Mouse (Mus musculus): ENCODE results near the gene Rmnd5a. TPM values are rescaled to one million over a fixed set of nuclear protein-coding genes. Genes with fewer than 3 reads are reported as not detected.

Rmnd5a gene
- polyA plus RNA-seq, 1 experiment from 2014 or later: 9.4 TPM

- ATAC-seq: no peak
- no peaks in the 10 kb centered on the region for H3K9me3 ChIP-seq (ENCODE audit: control insufficient read depth, low read length)
- no peaks in the 10 kb centered on the region for H3K27me3 ChIP-seq (replicated peaks; ENCODE audit: control insufficient read depth, insufficient read depth, low read length)
- H3K4me2 ChIP-seq (ENCODE audit: low read length): no peak overlapping the region
- no peak overlapping the region for H3K27ac ChIP-seq (ENCODE audit: low read length)
- H3K36me3 ChIP-seq (ENCODE audit: control insufficient read depth, insufficient read depth): no peaks in the 10 kb centered on the region
- no peak overlapping the region for H3K4me3 ChIP-seq (replicated peaks; ENCODE audit: low read length)
- no peak overlapping the region for H3K9ac ChIP-seq (replicated peaks; ENCODE audit: low read depth, low read length)
- H3K4me1 ChIP-seq (replicated peaks; ENCODE audit: control insufficient read depth, insufficient read depth, low read length): no peaks in the 10 kb centered on the region
- WGBS: 81% methylated on average over 2 of the region's 2 CpGs
Observed at GRCm38 (mm10) chr6:71452792-71453191, 12.4 kb upstream of the Rmnd5a start.

GRCm38 (mm10) chr6:71445560-71445959 is 5.1 kb upstream of the Rmnd5a start:
- no peak overlapping the region for H3K4me2 ChIP-seq (ENCODE audit: low read length)
- 87% methylated on average over 6 of the region's 6 CpGs for WGBS
- H3K9me3 ChIP-seq (ENCODE audit: control insufficient read depth, low read length): no peaks in the 10 kb centered on the region
- no peak for ATAC-seq
- no peak overlapping the region for H3K4me3 ChIP-seq (replicated peaks; ENCODE audit: low read length)
- H3K4me1 ChIP-seq (replicated peaks; ENCODE audit: control insufficient read depth, insufficient read depth, low read length): peaks cover 9% of the 10 kb centered on the region
- no peaks in the 10 kb centered on the region; the same call in 1 of the 2 replicates for H3K27me3 ChIP-seq (replicated peaks; ENCODE audit: control insufficient read depth, insufficient read depth, low read length)
- H3K9ac ChIP-seq (replicated peaks; ENCODE audit: low read depth, low read length): no peak overlapping the region
- H3K36me3 ChIP-seq (ENCODE audit: control insufficient read depth, insufficient read depth): no peaks in the 10 kb centered on the region
- H3K27ac ChIP-seq (ENCODE audit: low read length): no peak overlapping the region

GRCm38 (mm10) chr6:71444756-71445155 is 4.3 kb upstream of the Rmnd5a start:
- Histone ChIP-seq H3K27me3 (replicated peaks; ENCODE audit: control insufficient read depth, insufficient read depth, low read length) (no peaks in the 10 kb centered on the region; the same call in 1 of the 2 replicates), H3K4me3 (replicated peaks; ENCODE audit: low read length) (no peak overlapping the region), H3K36me3 (ENCODE audit: control insufficient read depth, insufficient read depth) (no peaks in the 10 kb centered on the region), H3K9ac (replicated peaks; ENCODE audit: low read depth, low read length) (no peak overlapping the region), H3K4me2 (ENCODE audit: low read length) (no peak overlapping the region), H3K27ac (ENCODE audit: low read length) (no peak overlapping the region), H3K4me1 (replicated peaks; ENCODE audit: control insufficient read depth, insufficient read depth, low read length) (peaks cover 9% of the 10 kb centered on the region), H3K9me3 (ENCODE audit: control insufficient read depth, low read length) (no peaks in the 10 kb centered on the region)
- WGBS: 65% methylated on average over 1 of the region's 1 CpGs
- ATAC-seq: no peak

GRCm38 (mm10) chr6:71442130-71442529 is 1.7 kb upstream of the Rmnd5a start:
- WGBS: 76% methylated on average over 2 of the region's 3 CpGs
- Histone ChIP-seq H3K9ac (replicated peaks; ENCODE audit: low read depth, low read length) (no peak overlapping the region), H3K9me3 (ENCODE audit: control insufficient read depth, low read length) (no peaks in the 10 kb centered on the region), H3K4me2 (ENCODE audit: low read length) (no peak overlapping the region), H3K27me3 (replicated peaks; ENCODE audit: control insufficient read depth, insufficient read depth, low read length) (no peaks in the 10 kb centered on the region; the same call in 1 of the 2 replicates), H3K4me3 (replicated peaks; ENCODE audit: low read length) (no peak overlapping the region), H3K36me3 (ENCODE audit: control insufficient read depth, insufficient read depth) (no peaks in the 10 kb centered on the region), H3K4me1 (replicated peaks; ENCODE audit: control insufficient read depth, insufficient read depth, low read length) (peaks cover 24% of the 10 kb centered on the region), H3K27ac (ENCODE audit: low read length) (no peak overlapping the region; the same call in 1 of the 2 replicates)
- ATAC-seq: no peak

- Histone ChIP-seq H3K36me3 (ENCODE audit: control insufficient read depth, insufficient read depth) (no peaks in the 10 kb centered on the region), H3K9ac (replicated peaks; ENCODE audit: low read depth, low read length) (peak overlapping the region; percentile 81), H3K27ac (ENCODE audit: low read length) (peak overlapping the region; percentile 93), H3K4me2 (ENCODE audit: low read length) (peak overlapping the region; percentile 97), H3K9me3 (ENCODE audit: control insufficient read depth, low read length) (no peaks in the 10 kb centered on the region), H3K4me3 (replicated peaks; ENCODE audit: low read length) (peak overlapping the region; percentile 93), H3K4me1 (replicated peaks; ENCODE audit: control insufficient read depth, insufficient read depth, low read length) (peaks cover 24% of the 10 kb centered on the region), H3K27me3 (replicated peaks; ENCODE audit: control insufficient read depth, insufficient read depth, low read length) (no peaks in the 10 kb centered on the region; the same call in 1 of the 2 replicates)
- peak; percentile 4 for ATAC-seq
- 2% methylated on average over 11 of the region's 12 CpGs for WGBS
Observed at GRCm38 (mm10) chr6:71441251-71441580, 779 bp upstream of the Rmnd5a start.

GRCm38 (mm10) chr6:71440217-71440491 is 283 bp downstream of the Rmnd5a start:
- Histone ChIP-seq H3K4me1 (replicated peaks; ENCODE audit: control insufficient read depth, insufficient read depth, low read length) (peaks cover 24% of the 10 kb centered on the region), H3K27ac (ENCODE audit: low read length) (peak overlapping the region; percentile 95), H3K9me3 (ENCODE audit: control insufficient read depth, low read length) (no peaks in the 10 kb centered on the region), H3K4me3 (replicated peaks; ENCODE audit: low read length) (peak overlapping the region; percentile 93), H3K9ac (replicated peaks; ENCODE audit: low read depth, low read length) (peak overlapping the region; percentile 85), H3K4me2 (ENCODE audit: low read length) (peak overlapping the region; percentile 89), H3K36me3 (ENCODE audit: control insufficient read depth, insufficient read depth) (no peaks in the 10 kb centered on the region), H3K27me3 (replicated peaks; ENCODE audit: control insufficient read depth, insufficient read depth, low read length) (no peaks in the 10 kb centered on the region; the same call in 1 of the 2 replicates)
- 2% methylated on average over 24 of the region's 47 CpGs for WGBS
- ATAC-seq: peak; percentile 54; the same call in 1 of the 2 replicates

- peak; percentile 21; the same call in 1 of the 2 replicates for ATAC-seq
- WGBS: under 1% methylated on average over 53 of the region's 62 CpGs
- H3K4me2 ChIP-seq (ENCODE audit: low read length): peak overlapping the region; percentile 89
- H3K9me3 ChIP-seq (ENCODE audit: control insufficient read depth, low read length): no peaks in the 10 kb centered on the region
- peak overlapping the region; percentile 85 for H3K9ac ChIP-seq (replicated peaks; ENCODE audit: low read depth, low read length)
- H3K36me3 ChIP-seq (ENCODE audit: control insufficient read depth, insufficient read depth): no peaks in the 10 kb centered on the region
- peaks cover 24% of the 10 kb centered on the region for H3K4me1 ChIP-seq (replicated peaks; ENCODE audit: control insufficient read depth, insufficient read depth, low read length)
- H3K27ac ChIP-seq (ENCODE audit: low read length): peak overlapping the region; percentile 95
- peak overlapping the region; percentile 93 for H3K4me3 ChIP-seq (replicated peaks; ENCODE audit: low read length)
- no peaks in the 10 kb centered on the region; the same call in 1 of the 2 replicates for H3K27me3 ChIP-seq (replicated peaks; ENCODE audit: control insufficient read depth, insufficient read depth, low read length)
Observed at GRCm38 (mm10) chr6:71439506-71440216, 776 bp downstream of the Rmnd5a start.

- 52% methylated on average over 1 of the region's 1 CpGs for WGBS
- no peak for ATAC-seq
- Histone ChIP-seq H3K36me3 (ENCODE audit: control insufficient read depth, insufficient read depth) (no peaks in the 10 kb centered on the region), H3K9ac (replicated peaks; ENCODE audit: low read depth, low read length) (no peak overlapping the region), H3K27ac (ENCODE audit: low read length) (no peak overlapping the region), H3K4me3 (replicated peaks; ENCODE audit: low read length) (no peak overlapping the region), H3K9me3 (ENCODE audit: control insufficient read depth, low read length) (no peaks in the 10 kb centered on the region), H3K27me3 (replicated peaks; ENCODE audit: control insufficient read depth, insufficient read depth, low read length) (no peaks in the 10 kb centered on the region), H3K4me1 (replicated peaks; ENCODE audit: control insufficient read depth, insufficient read depth, low read length) (peaks cover 24% of the 10 kb centered on the region), H3K4me2 (ENCODE audit: low read length) (peak overlapping the region; percentile 2; the same call in 1 of the 2 replicates)
Observed at GRCm38 (mm10) chr6:71438070-71438469, 2.4 kb downstream of the Rmnd5a start.

- Histone ChIP-seq H3K4me2 (ENCODE audit: low read length) (no peak overlapping the region), H3K36me3 (ENCODE audit: control insufficient read depth, insufficient read depth) (no peaks in the 10 kb centered on the region), H3K4me1 (replicated peaks; ENCODE audit: control insufficient read depth, insufficient read depth, low read length) (no peaks in the 10 kb centered on the region), H3K27ac (ENCODE audit: low read length) (no peak overlapping the region), H3K9me3 (ENCODE audit: control insufficient read depth, low read length) (no peaks in the 10 kb centered on the region), H3K27me3 (replicated peaks; ENCODE audit: control insufficient read depth, insufficient read depth, low read length) (no peaks in the 10 kb centered on the region), H3K9ac (replicated peaks; ENCODE audit: low read depth, low read length) (no peak overlapping the region), H3K4me3 (replicated peaks; ENCODE audit: low read length) (no peak overlapping the region)
- ATAC-seq: no peak
- 91% methylated on average over 4 of the region's 4 CpGs for whole genome bisulfite sequencing
Observed at GRCm38 (mm10) chr6:71427996-71428725, 12.3 kb downstream of the Rmnd5a start.

Measured in forebrain, embryonic 16.5 days (tissue).